Mouse (Mus musculus) c-Kit-positive CD71-positive TER-119-positive erythroid progenitor cells, embryonic 14.5 days (primary cell): ENCODE data around the gene Comp.

Source experiments
- DNase-seq: peaks from one replicate; pipeline ENCODE4 v3.0.0-alpha.2; 2013; ENCODE audit warnings: low spot score

Gene Comp

DNA sequence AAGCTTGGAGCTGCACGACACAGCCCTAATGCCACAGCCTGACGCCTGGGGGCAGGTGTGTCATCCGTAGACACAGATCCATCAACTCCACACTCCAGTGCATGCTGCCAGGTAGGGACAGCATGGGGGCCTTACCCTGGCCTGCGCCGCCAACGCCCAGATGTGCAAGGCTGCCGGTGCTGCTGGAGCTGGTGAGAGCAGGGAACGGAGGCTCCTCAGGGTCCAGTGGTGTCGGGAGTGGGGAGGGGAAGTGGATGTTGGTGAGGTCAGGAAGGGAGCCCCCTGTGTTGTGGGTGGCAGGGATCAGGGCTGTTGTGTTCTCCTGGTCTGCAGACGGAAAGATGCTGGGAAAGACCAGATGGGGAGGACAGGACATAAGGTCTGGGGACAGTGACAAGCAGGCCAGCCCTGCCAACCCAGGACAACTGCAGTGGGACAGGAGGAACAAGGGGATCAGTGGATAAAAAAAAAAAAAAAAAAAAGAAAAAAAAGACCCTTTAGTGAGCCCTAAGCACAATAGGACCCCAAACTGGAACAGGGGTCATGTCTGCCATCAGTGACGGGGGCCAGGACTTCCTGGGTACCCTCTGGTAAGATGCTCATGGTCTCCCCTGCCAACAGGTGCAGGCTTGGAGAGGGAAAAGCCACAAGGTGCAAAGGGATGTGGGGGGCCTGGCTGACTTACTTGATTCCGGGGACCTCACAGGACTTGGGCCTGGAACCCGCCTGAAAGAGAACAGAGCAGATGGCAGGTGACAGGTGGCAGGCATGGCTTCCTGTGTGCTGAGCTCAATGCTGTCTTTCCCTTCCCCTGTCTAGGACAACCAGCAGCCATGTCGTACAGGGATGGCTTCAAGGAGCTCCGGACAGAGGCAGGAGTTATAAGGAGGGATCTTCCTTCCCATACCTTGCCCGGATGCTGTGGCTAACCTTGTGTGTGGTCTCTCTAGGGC lies 24.5 kb downstream of the Comp start:
- DNase-seq: no peak

- DNase-seq: no peak
These were observed 30.9 kb downstream of the Comp start for GRCm38 (mm10) chr8:70404212-70404611.

DNA sequence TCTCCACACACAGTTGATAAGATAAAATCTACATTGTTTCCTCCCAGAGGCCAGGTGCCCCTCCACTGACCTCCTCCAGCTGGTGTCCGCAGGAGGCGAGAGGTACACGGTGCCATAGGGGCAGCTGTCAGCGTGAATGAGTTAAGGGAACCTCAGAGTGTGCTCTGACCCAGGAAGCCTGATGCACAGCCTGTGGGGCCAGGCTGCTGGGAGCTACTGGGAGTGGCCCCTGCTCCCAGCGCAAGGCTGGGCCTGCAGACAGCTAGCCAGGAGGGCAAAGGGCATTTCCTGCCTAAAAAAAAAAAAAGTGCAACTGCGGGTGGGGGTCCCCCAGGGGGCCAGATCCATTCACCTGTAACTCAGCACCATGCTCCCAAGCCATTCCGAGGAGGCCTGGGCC lies 31.8 kb downstream of the Comp start:
- no peak for DNase-seq

GRCm38 (mm10) chr8:70406427-70407069 lies 33.2 kb downstream of the Comp start:
- no peak for DNase-seq

DNA sequence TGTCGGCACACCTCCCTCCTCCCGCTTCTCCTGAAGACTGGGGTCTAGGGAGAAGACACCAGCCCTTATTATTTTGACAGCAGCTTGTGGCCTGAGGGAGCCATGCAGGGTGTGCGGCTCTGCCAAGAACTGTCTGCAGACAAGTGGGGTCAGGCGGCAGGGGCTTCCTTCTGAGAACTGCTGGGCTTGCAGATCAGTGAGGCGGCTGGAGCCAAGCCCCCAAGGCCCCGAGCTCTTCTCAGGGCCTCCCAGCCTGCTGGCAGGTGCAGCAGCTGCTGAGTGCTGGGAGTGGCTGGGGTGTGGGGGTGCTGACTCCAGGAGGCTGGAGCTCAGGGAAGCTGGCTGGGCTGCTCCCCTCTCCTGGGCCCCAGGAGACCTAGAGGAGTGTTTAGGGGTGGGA lies 34.9 kb downstream of the Comp start:
- DNase-seq: no peak

GRCm38 (mm10) chr8:70409019-70409418 lies 35.7 kb downstream of the Comp start:
- DNase-seq: no peak

DNA sequence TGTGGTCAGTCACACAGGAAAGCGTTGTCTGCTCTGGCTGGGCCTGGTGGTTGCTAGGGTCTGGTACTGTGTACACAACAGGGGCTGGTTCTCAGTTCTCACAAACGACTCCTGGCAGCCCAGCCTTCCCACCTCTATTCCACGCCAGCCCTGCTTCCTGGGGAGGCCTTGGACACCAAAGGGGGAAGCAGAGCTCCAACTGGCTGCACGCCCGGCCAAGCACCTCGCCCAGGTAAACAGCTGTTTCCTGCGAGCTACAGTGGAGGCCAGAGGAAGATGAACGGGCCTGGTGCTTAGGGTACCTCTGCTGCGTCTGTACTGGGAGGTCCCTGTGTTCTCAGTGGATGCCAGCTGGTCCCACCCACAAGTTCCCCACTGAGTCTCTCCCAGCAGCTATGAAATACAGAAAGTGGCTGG lies 36.1 kb downstream of the Comp start:
- no peak for DNase-seq

GRCm38 (mm10) chr8:70410281-70410680 lies 36.9 kb downstream of the Comp start:
- DNase-seq: no peak

DNA sequence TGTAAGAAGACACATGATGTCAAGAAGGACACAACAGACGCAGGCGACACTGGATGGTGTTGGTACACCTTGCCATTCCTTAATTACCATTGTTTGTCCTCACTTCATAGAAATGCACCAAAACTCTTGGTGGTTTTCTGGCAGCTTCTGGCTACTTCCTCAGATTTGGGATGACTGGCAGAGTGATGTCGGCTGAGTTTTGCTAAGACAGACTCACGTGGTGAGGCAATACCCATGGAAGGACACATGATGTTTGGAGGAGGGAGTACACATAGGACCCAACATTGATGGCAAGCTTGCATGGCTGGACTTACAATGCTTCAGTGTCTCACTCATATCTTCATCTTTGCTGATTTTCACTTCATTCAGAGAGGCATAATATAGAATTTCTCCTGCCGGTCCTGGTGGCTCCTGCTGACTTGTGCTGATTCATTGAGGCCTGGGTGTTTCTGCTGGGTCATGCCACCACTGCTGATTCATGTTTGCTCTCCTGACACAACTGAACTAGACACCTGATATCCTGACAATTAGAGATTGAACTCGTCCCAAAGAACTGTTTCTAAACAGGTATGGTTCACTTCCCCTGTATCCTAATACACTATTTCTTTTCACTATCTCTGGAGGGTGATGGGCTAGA lies 41.1 kb downstream of the Comp start:
- peak; percentile 51 for DNase-seq

DNA sequence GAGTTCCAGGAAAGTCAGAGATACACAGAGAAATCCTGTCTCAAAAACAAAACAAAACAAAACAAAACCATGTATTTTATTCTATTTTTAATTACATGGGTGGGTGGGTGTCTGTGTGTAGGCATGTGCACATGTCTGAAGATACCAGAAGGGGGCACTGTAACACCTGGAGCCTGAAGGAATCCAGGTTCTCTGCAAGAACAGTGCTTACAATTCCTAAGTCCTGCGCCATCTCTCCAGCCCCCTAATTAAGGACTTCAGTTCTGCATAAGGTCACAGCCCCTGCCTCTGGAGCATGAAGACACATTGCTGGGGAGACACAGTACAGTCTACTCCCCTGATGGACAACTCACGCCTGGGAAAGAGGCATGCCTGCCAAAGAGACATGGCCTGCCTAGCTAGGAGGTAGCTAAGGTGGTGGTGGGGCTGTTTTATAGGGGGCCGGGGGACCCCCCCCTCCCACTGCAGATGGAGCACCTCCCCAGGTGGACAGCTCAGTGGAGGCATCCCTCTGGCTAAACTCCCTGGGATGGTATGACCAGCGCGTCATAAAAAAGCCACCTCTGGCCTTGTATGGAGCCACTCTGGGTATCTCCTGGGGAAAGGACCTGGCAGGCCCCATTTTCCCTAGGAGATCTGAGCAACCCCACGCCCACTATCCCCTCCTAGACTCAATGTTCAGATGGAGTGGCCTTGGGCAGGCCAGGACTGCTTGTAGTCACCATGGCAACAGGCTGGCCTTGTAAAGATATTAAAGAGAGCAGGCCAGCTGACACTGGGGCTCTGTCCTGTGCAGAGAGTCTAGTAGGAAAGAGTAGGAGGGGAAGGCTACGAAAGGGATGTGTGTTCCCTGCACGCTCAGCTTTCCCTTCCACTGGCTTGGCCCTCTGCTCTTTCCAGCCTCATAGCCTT lies 42.4 kb downstream of the Comp start:
- DNase-seq: peak; percentile 70

DNA sequence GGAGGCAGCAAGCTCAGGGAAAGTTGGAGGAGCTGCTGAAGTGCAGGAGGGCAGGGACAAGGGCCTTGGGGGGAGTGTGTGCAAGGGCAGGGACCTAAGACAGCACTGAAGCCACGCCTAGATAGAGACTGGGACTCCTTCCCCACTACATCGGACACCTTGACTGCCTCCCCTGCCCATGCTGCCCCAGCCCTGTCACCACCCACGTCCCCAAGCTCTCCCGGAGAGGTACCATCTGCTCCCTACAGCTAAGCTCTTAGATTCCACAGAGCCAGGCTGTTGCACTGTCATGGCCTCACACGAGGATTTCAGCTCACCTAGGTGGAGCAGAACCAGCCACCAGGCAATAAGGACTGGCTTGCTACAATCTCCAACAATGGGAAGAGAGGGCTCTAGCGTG lies 43.6 kb downstream of the Comp start:
- DNase-seq: no peak

GRCm38 (mm10) chr8:70417914-70418313 lies 44.6 kb downstream of the Comp start:
- no peak for DNase-seq

DNA sequence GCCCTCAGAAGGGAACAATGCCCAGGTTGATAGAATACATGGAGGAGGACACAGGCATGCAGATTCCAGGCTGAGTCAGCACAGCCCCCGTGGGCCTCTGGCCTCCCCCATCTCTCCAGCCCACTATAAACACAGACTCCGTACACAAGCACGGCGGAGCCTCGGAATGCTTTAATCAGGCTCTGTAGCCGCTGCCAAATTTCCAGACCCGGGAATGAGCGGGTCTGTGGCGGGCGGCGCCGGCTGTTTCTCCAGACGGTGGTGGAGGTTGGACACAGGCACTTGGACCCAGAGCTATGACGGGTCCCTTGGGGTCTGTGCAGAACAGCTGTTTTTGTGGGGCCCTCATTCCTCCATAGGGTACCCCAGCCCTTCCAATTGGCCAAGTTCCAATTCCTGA lies 45.6 kb downstream of the Comp start:
- no peak for DNase-seq

DNA sequence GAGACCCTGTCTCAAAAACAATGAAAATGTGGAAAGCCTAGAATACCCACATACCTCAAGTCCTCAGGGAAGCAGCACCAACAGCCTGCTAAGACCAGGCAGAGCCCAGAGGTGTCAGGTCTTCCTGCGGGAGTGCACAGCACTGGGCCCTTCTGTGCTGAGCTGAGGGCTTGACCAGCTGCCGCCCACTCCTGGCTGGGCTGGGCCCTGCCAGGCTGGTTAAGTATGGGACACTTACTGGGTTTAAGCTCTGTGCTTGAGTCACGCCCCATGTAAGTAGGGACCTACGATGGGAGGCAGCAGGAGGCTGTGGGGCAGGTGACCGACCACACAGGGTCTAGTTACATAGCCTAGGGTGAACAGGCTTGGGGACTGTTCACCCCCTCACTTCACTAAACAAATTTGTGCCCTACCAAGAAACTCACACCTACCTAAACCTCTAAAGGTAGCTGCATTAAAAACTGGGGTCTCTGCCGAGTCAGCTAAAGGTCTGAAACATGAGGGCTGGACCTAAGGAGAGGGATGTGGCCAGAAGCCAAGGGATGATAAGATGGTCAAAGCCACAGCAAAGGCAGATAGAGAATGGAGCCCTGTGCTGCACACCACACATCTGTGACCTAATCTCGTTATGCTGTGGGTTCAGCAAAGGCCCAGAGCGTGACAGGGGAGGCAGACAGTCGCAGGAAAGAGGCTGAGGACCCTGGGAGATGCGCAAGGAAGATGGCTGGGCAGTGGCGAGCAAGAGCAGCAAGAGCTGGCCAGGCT lies 46.7 kb downstream of the Comp start:
- no peak for DNase-seq

DNA sequence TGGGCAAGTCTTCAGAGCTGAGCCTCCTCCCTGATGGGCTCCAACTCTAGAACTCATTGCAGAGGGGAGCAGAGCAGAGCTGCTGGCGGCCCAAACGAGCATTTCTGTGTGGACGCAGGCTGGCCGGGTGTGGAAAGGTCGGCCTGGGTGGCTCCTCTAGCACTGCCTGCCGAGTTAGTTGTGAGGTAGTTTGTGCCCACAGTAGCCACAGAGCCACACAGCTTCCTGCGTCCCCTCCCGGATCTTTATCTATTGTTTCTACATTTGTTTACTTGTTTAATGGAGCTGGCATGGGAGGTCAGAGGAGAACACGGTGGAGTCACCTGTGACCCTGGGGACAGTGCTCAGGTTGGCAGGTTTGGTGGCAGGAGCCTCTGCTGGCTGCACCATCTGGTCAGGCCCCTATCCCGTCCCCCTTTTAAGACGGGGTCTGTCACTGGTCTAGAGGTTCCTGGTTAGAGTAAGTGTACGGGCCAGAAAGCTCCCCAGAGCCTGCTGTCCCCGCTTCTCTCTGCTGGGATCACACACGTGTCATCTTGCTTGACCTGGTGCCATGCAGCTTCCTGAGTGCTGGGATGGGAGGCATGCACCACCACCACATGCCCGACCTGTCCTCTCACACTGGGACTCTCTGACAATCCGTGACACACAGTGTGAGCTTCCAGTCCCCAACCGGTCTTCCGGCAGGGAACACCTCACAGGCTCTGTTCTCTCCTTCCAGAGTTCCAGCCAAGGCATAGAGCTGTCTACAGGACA lies 48.2 kb downstream of the Comp start:
- DNase-seq: no peak

DNA sequence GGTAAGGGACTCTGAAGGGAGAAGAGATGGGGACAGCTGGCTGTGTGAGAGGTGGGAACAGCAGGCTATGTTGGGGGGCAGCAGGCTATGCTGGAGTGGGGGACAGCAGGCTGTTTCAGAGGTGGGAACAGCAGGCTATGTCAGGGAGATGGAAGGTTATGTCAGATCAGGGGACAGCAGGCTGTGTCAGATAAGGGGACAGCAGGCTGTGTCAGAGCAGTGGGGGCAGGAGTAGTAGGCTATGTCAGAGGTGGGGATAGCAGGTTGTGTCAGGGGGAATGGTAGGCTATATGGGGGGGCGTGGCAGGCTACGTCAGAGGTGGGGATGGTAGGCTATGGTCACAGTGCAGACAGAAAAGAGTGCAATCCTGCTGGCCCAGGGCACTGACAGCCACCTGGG lies 49.4 kb downstream of the Comp start:
- DNase-seq: peak; percentile 63

DNA sequence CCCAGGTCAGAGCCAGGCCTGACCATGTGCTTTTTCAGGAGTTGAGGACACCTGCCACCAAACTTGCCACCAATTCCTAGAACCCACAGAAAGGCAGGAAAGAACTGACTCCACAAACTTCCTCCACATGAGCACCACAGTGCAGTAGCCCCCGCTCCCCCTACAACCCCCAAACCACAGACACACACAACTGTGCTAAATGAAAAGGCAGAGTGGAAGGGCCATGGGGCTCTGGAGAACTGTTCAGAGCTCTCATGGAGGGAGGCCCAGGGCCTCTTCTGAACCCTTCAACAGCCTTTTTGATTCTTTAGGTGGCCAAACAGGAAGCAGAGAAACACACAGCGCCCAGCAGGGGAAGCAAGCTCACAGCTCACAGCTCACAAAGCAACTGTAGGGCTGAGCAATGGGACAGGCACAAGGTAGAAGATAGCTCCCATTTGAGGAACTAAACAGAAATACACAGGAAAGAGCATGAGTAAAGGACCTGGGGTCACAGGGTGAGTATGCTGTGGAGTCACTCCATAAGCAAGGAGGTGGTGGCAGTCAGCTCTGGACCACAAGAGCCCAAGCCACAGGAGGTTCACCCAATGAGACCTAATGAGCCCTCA lies 53.0 kb downstream of the Comp start:
- DNase-seq: no peak

DNA sequence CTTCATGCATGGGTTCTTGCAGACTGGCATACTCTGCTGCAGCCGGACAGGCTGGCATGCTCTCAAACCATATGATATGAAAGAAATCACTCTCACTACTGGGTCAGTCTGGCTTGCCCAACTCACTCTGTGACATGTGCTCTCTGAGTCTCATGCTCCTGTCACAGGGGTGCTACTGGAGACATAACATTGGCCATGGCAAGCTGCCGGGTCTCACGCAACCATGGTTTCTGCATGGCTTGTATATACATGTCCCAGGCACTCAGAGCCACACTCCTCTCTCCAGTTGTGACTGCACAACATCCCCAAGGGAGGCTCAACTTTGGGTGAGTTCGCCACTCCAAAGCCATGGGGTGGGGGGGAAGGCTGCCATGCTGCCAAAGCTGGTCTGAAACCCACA lies 57.9 kb downstream of the Comp start:
- no peak for DNase-seq
